Mouse (Mus musculus) CH12.LX (cell line): Measurements from ENCODE around the gene Zfp61. TPM values are rescaled to one million over a fixed set of nuclear protein-coding genes. Genes with fewer than 3 reads are reported as not detected.
"Not testable (repeated sequence)": the region's sequence is repeated elsewhere in the genome, so short reads cannot be mapped to it uniquely, and the experiment has no call there.

Experiments used
- DNase-seq: peaks from one replicate; pipeline ENCODE4 v3.0.0-alpha.2; 2013; ENCODE audit errors: extremely low read depth
- H3K27ac ChIP-seq: 2 replicates; pipeline ENCODE4 v1.5.1; 2012; ENCODE audit warnings: low read depth, mild to moderate bottlenecking, control low read depth, moderate library complexity; ENCODE audit not compliant: insufficient read depth
- H3K27me3 ChIP-seq: replicated peaks from 2 replicates; pipeline ENCODE3; 2012; ENCODE audit warnings: inconsistent platforms
- H3K36me3 ChIP-seq, 2 experiments: replicated peaks in 1 of 2; 2 replicates each; pipeline versions ENCODE3 to v1.6.1; 2012; ENCODE audit warnings: inconsistent platforms in 1 of 2, low read length in 1 of 2, mild to moderate bottlenecking in 1 of 2, mixed read lengths in 1 of 2, moderate library complexity in 1 of 2; ENCODE audit not compliant: control insufficient read depth in 1 of 2, insufficient read depth in 1 of 2
- H3K4me1 ChIP-seq, 2 experiments: 2 replicates each; pipeline ENCODE4 v1.6.1; 2012; ENCODE audit warnings: inconsistent platforms in 1 of 2, moderate library complexity in 1 of 2; ENCODE audit not compliant: insufficient read depth in 2 of 2, control insufficient read depth in 1 of 2
- H3K4me2 ChIP-seq: 2 replicates; pipeline ENCODE4 v1.6.1; 2012; ENCODE audit warnings: low read depth, mild to moderate bottlenecking, control low read depth; ENCODE audit not compliant: poor library complexity, insufficient read depth, severe bottlenecking
- H3K4me3 ChIP-seq, 3 experiments: fragments of 150-350 bp in 1 of 3; sonication (generic) in 1 of 3; replicated peaks in 1 of 3; 2 replicates each; pipeline versions ENCODE3 to v1.5.1; 2011 to 2012; ENCODE audit warnings: low read depth in 2 of 3, low read length in 2 of 3, mild to moderate bottlenecking in 2 of 3, moderate library complexity in 2 of 3, control low read depth in 1 of 3, improper control_type of control experiment in 1 of 3, inconsistent platforms in 1 of 3, mixed read lengths in 1 of 3; ENCODE audit not compliant: poor library complexity in 1 of 3
- H3K79me2 ChIP-seq: replicated peaks from 2 replicates; pipeline ENCODE4 v1.6.1; 2012; ENCODE audit warnings: mild to moderate bottlenecking, moderate library complexity; ENCODE audit not compliant: control insufficient read depth, poor library complexity, insufficient read depth, severe bottlenecking; ENCODE audit errors: extremely low read depth
- H3K9ac ChIP-seq: 2 replicates; pipeline ENCODE4 v1.6.1; 2012; ENCODE audit warnings: low read depth, mild to moderate bottlenecking, control low read depth, moderate library complexity; ENCODE audit not compliant: insufficient read depth
- H3K9me3 ChIP-seq: replicated peaks from 2 replicates; pipeline ENCODE3; 2012; ENCODE audit warnings: low read length, inconsistent platforms, mixed read lengths
- BHLHE40 ChIP-seq: IDR thresholded peaks from 2 replicates; pipeline ENCODE4 v1.6.1; 2011; ENCODE audit warnings: mild to moderate bottlenecking, low read depth, low read length, improper control_type of control experiment
- HCFC1 ChIP-seq: IDR thresholded peaks from 2 replicates; pipeline ENCODE4 v1.6.1; 2012; ENCODE audit warnings: low read depth, mild to moderate bottlenecking, inconsistent platforms, low read length, improper control_type of control experiment
- IRF4 ChIP-seq: IDR thresholded peaks from 2 replicates; pipeline ENCODE4 v1.6.1; 2014; ENCODE audit warnings: low read depth, mild to moderate bottlenecking, inconsistent platforms, low read length, improper control_type of control experiment
- JUN ChIP-seq: IDR thresholded peaks from 2 replicates; pipeline ENCODE4 v1.6.1; 2011; ENCODE audit warnings: low read depth, mild to moderate bottlenecking, low read length, improper control_type of control experiment, moderate library complexity; ENCODE audit not compliant: insufficient read depth
- MAFK ChIP-seq: IDR thresholded peaks from 2 replicates; pipeline ENCODE4 v1.6.1; 2011; ENCODE audit warnings: low read length, improper control_type of control experiment; ENCODE audit not compliant: insufficient replicate concordance
- MAZ ChIP-seq: IDR thresholded peaks from 2 replicates; pipeline ENCODE4 v1.6.1; 2012; ENCODE audit warnings: low read depth, mild to moderate bottlenecking, inconsistent platforms, low read length, improper control_type of control experiment, moderate library complexity
- MXI1 ChIP-seq: IDR thresholded peaks from 2 replicates; pipeline ENCODE4 v1.6.1; 2011; ENCODE audit warnings: mild to moderate bottlenecking, low read depth, low read length, improper control_type of control experiment
- NELFE ChIP-seq: IDR thresholded peaks from 2 replicates; pipeline ENCODE4 v1.6.1; 2011; ENCODE audit warnings: low read depth, low read length, improper control_type of control experiment
- NRF1 ChIP-seq: IDR thresholded peaks from 2 replicates; pipeline ENCODE4 v1.6.1; 2014; ENCODE audit warnings: low read depth, mild to moderate bottlenecking, inconsistent platforms, low read length, improper control_type of control experiment, moderate library complexity
- SMC3 ChIP-seq: IDR thresholded peaks from 2 replicates; pipeline ENCODE4 v1.6.1; 2011; ENCODE audit warnings: low read depth, low read length, improper control_type of control experiment
- TBP ChIP-seq: conservative IDR thresholded peaks from 2 replicates; pipeline ENCODE4 v1.6.1; 2011; ENCODE audit warnings: low read depth, low read length, improper control_type of control experiment
- USF1 ChIP-seq: IDR thresholded peaks from 2 replicates; pipeline ENCODE4 v1.6.1; 2014; ENCODE audit warnings: low read depth, mild to moderate bottlenecking, inconsistent platforms, low read length, improper control_type of control experiment
- ZMIZ1 ChIP-seq: IDR thresholded peaks from 2 replicates; pipeline ENCODE4 v1.6.1; 2012; ENCODE audit warnings: low read depth, mild to moderate bottlenecking, inconsistent platforms, low read length, improper control_type of control experiment
- dilution Hi-C: fragments of 300-500 bp; cut with MboI; formaldehyde crosslinking; loops from 2 replicates; pipeline ENCODE4 v1.14.3; 2020; ENCODE audit warnings: low sequenced_read_pairs; ENCODE audit not compliant: extremely low pct_unique_long_range_greater_than_20kb, extremely low pct_ligation_motif_present
- in situ Hi-C: fragments of 300-500 bp; cut with MboI; formaldehyde crosslinking; loops from 3 replicates; pipeline ENCODE4 v1.14.3; 2019; ENCODE audit warnings: low sequenced_read_pairs, low pct_ligation_motif_present, low pct_unique_long_range_greater_than_20kb, mixed read lengths
- polyA plus RNA-seq: library from polyadenylated mRNA; unstranded; fragments of >175 nt; gene quantifications from 2 replicates; pipeline ENCODE4 v1.2.1, GENCODE M21; 2012; ENCODE audit warnings: low read depth; ENCODE audit not compliant: insufficient read length
- total RNA-seq, 2 experiments: library from RNA; depleted of rRNA; stranded (reverse); fragments of 300-350 nt in 1 of 2; fragments of >200 nt in 1 of 2; gene quantifications; 2 replicates each; pipeline ENCODE4 v1.2.3; 2012 to 2014

Gene Zfp61
- total and polyA plus RNA-seq, 3 experiments, result 2.3 to 3.3 (median 3.2) TPM

DNA sequence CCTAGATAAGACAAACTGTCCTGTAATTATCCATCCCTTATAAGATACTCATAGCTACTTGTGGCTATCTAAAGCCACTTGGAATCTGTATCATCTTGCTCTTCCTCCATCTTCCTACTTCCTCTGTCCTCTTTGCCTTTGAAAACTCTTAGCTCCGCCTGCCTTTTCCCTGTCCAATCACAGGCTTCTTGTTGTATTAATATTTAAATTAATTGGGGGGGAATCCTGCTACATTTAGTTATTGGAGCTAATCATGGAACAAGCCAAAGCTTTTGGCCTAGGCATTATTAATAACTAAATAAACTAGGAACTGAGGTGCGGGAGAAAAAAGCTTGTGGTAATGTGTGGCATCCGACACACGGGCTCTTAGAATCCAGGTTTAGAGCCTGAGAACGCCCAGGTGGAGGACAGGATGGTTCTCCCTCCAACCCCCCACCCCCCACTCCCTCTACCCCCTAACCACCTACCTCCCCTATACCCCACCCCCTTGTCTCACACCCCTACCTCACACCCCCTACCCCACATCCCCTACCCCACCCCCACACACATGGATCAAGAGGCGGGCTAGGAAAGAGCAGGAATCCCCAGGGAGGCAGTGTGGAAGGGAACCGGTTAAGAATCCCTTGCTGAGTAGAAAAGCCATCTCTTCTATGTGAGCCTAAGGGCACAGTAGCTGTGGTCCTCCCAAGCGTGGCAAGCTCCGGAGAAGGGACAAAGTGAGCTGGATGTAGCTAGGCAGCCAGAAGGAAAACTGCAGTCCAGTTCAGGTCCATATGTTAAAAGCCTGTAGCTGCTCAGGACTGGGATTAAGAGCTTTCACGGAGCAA is 20.8 kb downstream of the Zfp61 start:
- Histone ChIP-seq H3K36me3 (no peaks in the 10 kb centered on the region), H3K4me2 (no peak overlapping the region), H3K4me3 (no peak overlapping the region), H3K27me3 (peaks cover 8% of the 10 kb centered on the region), H3K79me2 (no peaks in the 10 kb centered on the region), H3K27ac (no peak overlapping the region), H3K9ac (no peak overlapping the region), H3K9me3 (no peaks in the 10 kb centered on the region), H3K4me1 (no peaks in the 10 kb centered on the region)
- no peak for TF ChIP-seq JUN
- no peak for TF ChIP-seq HCFC1
- TF ChIP-seq TBP, result no peak
- TF ChIP-seq IRF4, result no peak
- no peak for TF ChIP-seq USF1
- TF ChIP-seq ZMIZ1, result no peak
- no peak for TF ChIP-seq MXI1
- no peak for TF ChIP-seq MAFK
- no peak for TF ChIP-seq NRF1
- no peak for TF ChIP-seq BHLHE40
- no peak for TF ChIP-seq MAZ
- in situ Hi-C loops (no loop called here), dilution Hi-C loops (no loop called here)
- DNase-seq, result no peak

GRCm38 (mm10) chr7:24278771-24279170 is 22.3 kb downstream of the Zfp61 start:
- H3K4me1 ChIP-seq, H3K4me2 ChIP-seq, H3K4me3 ChIP-seq, H3K9ac ChIP-seq, H3K27me3 ChIP-seq, H3K9me3 ChIP-seq, DNase-seq, H3K36me3 ChIP-seq, H3K79me2 ChIP-seq, dilution Hi-C loops, in situ Hi-C loops, H3K27ac ChIP-seq: not testable (repeated sequence)

GRCm38 (mm10) chr7:24274456-24274855 is 26.6 kb downstream of the Zfp61 start:
- no peaks in the 10 kb centered on the region for H3K36me3 ChIP-seq
- no peak for TF ChIP-seq NELFE
- no peak for TF ChIP-seq SMC3
- H3K9ac ChIP-seq, result no peak overlapping the region
- dilution Hi-C loops, result no loop called here
- H3K27me3 ChIP-seq, result no peaks in the 10 kb centered on the region
- H3K9me3 ChIP-seq, result no peaks in the 10 kb centered on the region
- H3K4me2 ChIP-seq, result no peak overlapping the region
- peaks cover 8 to 16% of the 10 kb centered on the region in 2 experiments for H3K4me1 ChIP-seq
- H3K27ac ChIP-seq, result no peak overlapping the region
- H3K79me2 ChIP-seq, result no peaks in the 10 kb centered on the region
- H3K4me3 ChIP-seq, result no peak overlapping the region
- no peak for DNase-seq
- in situ Hi-C loops, result no loop called here
